Mouse (Mus musculus): ENCODE data around the gene Mapk9. TPM values are rescaled to one million over a fixed set of nuclear protein-coding genes. Genes with fewer than 3 reads are reported as not detected.
A peak's percentile ranks its signal among the peaks of the same experiment; 100 is the strongest.

Gene Mapk9
- total and polyA plus RNA-seq, 2 experiments from 2014 or later = 70.4 to 124 TPM

GRCm38 (mm10) chr11:49837717-49838407 lies 8.7 kb upstream of the Mapk9 start:
- DNase-seq (ENCODE audit: low spot score) (no peak), ATAC-seq (peak; percentile 63; the same call in 1 of the 2 replicates)
- Histone ChIP-seq H3K4me3 (ENCODE audit: low read length) (no peak overlapping the region), H3K9me3 (ENCODE audit: low read length) (no peaks in the 10 kb centered on the region), H3K27me3 (ENCODE audit: insufficient read depth, low read length) (no peaks in the 10 kb centered on the region), H3K9ac (replicated peaks; ENCODE audit: low read length) (no peak overlapping the region), H3K36me3 (ENCODE audit: insufficient read depth, low read length) (no peaks in the 10 kb centered on the region; the same call in 1 of the 2 replicates), H3K4me2 (ENCODE audit: low read depth, low read length) (no peak overlapping the region), H3K4me1 (ENCODE audit: insufficient read depth, low read length) (no peaks in the 10 kb centered on the region), H3K27ac (no peak overlapping the region)
- 29% methylated on average over 13 of the region's 13 CpGs for WGBS
- TF ChIP-seq CTCF (IDR thresholded peaks at IDR 0.05; ENCODE audit: low read depth) = no peak

GRCm38 (mm10) chr11:49840666-49841065 lies 5.9 kb upstream of the Mapk9 start:
- Histone ChIP-seq H3K9ac (replicated peaks; ENCODE audit: low read length) (no peak overlapping the region), H3K4me2 (ENCODE audit: low read depth, low read length) (no peak overlapping the region), H3K9me3 (ENCODE audit: low read length) (no peaks in the 10 kb centered on the region), H3K27me3 (ENCODE audit: insufficient read depth, low read length) (no peaks in the 10 kb centered on the region), H3K27ac (no peak overlapping the region), H3K4me1 (ENCODE audit: insufficient read depth, low read length) (peaks cover 5% of the 10 kb centered on the region; the same call in 1 of the 2 replicates), H3K36me3 (ENCODE audit: insufficient read depth, low read length) (no peaks in the 10 kb centered on the region), H3K4me3 (ENCODE audit: low read length) (no peak overlapping the region)
- no peak for TF ChIP-seq CTCF (IDR thresholded peaks at IDR 0.05; ENCODE audit: low read depth)
- 82% methylated on average over 1 of the region's 1 CpGs for WGBS
- no peak for DNase-seq (ENCODE audit: low spot score)
- no peak for ATAC-seq

GRCm38 (mm10) chr11:49841886-49842285 lies 4.7 kb upstream of the Mapk9 start:
- H3K27me3 ChIP-seq (ENCODE audit: insufficient read depth, low read length) = no peaks in the 10 kb centered on the region
- no peaks in the 10 kb centered on the region for H3K9me3 ChIP-seq (ENCODE audit: low read length)
- DNase-seq (ENCODE audit: low spot score) (no peak), ATAC-seq (no peak)
- H3K36me3 ChIP-seq (ENCODE audit: insufficient read depth, low read length) = no peaks in the 10 kb centered on the region
- H3K4me2 ChIP-seq (ENCODE audit: low read depth, low read length) = no peak overlapping the region
- H3K27ac ChIP-seq = no peak overlapping the region
- H3K9ac ChIP-seq (replicated peaks; ENCODE audit: low read length) = no peak overlapping the region
- H3K4me3 ChIP-seq (ENCODE audit: low read length) = no peak overlapping the region
- 90% methylated on average over 1 of the region's 1 CpGs for WGBS
- no peak for TF ChIP-seq CTCF (IDR thresholded peaks at IDR 0.05; ENCODE audit: low read depth)
- peaks cover 10% of the 10 kb centered on the region; the same call in 1 of the 2 replicates for H3K4me1 ChIP-seq (ENCODE audit: insufficient read depth, low read length)

GRCm38 (mm10) chr11:49842718-49843117 lies 3.8 kb upstream of the Mapk9 start:
- ATAC-seq (no peak), DNase-seq (ENCODE audit: low spot score) (no peak)
- H3K4me1 ChIP-seq (ENCODE audit: insufficient read depth, low read length) = peaks cover 11% of the 10 kb centered on the region; the same call in 1 of the 2 replicates
- H3K4me3 ChIP-seq (ENCODE audit: low read length) = no peak overlapping the region
- H3K27me3 ChIP-seq (ENCODE audit: insufficient read depth, low read length) = no peaks in the 10 kb centered on the region
- WGBS = 68% methylated on average over 3 of the region's 3 CpGs
- no peak overlapping the region for H3K4me2 ChIP-seq (ENCODE audit: low read depth, low read length)
- no peak overlapping the region for H3K9ac ChIP-seq (replicated peaks; ENCODE audit: low read length)
- no peaks in the 10 kb centered on the region for H3K9me3 ChIP-seq (ENCODE audit: low read length)
- no peak overlapping the region for H3K27ac ChIP-seq
- H3K36me3 ChIP-seq (ENCODE audit: insufficient read depth, low read length) = no peaks in the 10 kb centered on the region
- no peak for TF ChIP-seq CTCF (IDR thresholded peaks at IDR 0.05; ENCODE audit: low read depth)

GRCm38 (mm10) chr11:49844311-49844710 lies 2.2 kb upstream of the Mapk9 start:
- no peaks in the 10 kb centered on the region for H3K36me3 ChIP-seq (ENCODE audit: insufficient read depth, low read length)
- ATAC-seq = no peak
- no peak overlapping the region for H3K9ac ChIP-seq (replicated peaks; ENCODE audit: low read length)
- H3K27ac ChIP-seq = no peak overlapping the region
- no peak for TF ChIP-seq CTCF (IDR thresholded peaks at IDR 0.05; ENCODE audit: low read depth)
- H3K27me3 ChIP-seq (ENCODE audit: insufficient read depth, low read length) = no peaks in the 10 kb centered on the region
- no peak overlapping the region for H3K4me3 ChIP-seq (ENCODE audit: low read length)
- H3K4me2 ChIP-seq (ENCODE audit: low read depth, low read length) = no peak overlapping the region
- DNase-seq (ENCODE audit: low spot score) = no peak
- WGBS = 91% methylated on average over 10 of the region's 10 CpGs
- peaks cover 22% of the 10 kb centered on the region for H3K4me1 ChIP-seq (ENCODE audit: insufficient read depth, low read length)
- no peaks in the 10 kb centered on the region for H3K9me3 ChIP-seq (ENCODE audit: low read length)

GRCm38 (mm10) chr11:49844969-49845368 lies 1.6 kb upstream of the Mapk9 start:
- Histone ChIP-seq H3K9me3 (ENCODE audit: low read length) (no peaks in the 10 kb centered on the region), H3K9ac (replicated peaks; ENCODE audit: low read length) (no peak overlapping the region), H3K27me3 (ENCODE audit: insufficient read depth, low read length) (no peaks in the 10 kb centered on the region), H3K4me3 (ENCODE audit: low read length) (no peak overlapping the region), H3K36me3 (ENCODE audit: insufficient read depth, low read length) (no peaks in the 10 kb centered on the region), H3K27ac (no peak overlapping the region), H3K4me1 (ENCODE audit: insufficient read depth, low read length) (peaks cover 22% of the 10 kb centered on the region), H3K4me2 (ENCODE audit: low read depth, low read length) (no peak overlapping the region; the same call in 1 of the 2 replicates)
- 53% methylated on average over 3 of the region's 3 CpGs for WGBS
- TF ChIP-seq CTCF (IDR thresholded peaks at IDR 0.05; ENCODE audit: low read depth) = peak; percentile 79
- ATAC-seq (no peak), DNase-seq (ENCODE audit: low spot score) (peak; percentile 72)

GRCm38 (mm10) chr11:49845958-49846357 lies 593 bp upstream of the Mapk9 start:
- no peak for TF ChIP-seq CTCF (IDR thresholded peaks at IDR 0.05; ENCODE audit: low read depth)
- H3K9ac ChIP-seq (replicated peaks; ENCODE audit: low read length) = peak overlapping the region; percentile 94
- 35% methylated on average over 11 of the region's 11 CpGs for WGBS
- H3K4me1 ChIP-seq (ENCODE audit: insufficient read depth, low read length) = peaks cover 22% of the 10 kb centered on the region
- DNase-seq (ENCODE audit: low spot score) = peak; percentile 4
- peak overlapping the region; percentile 87 for H3K4me3 ChIP-seq (ENCODE audit: low read length)
- peak overlapping the region; percentile 85 for H3K27ac ChIP-seq
- H3K4me2 ChIP-seq (ENCODE audit: low read depth, low read length) = peak overlapping the region; percentile 80
- H3K27me3 ChIP-seq (ENCODE audit: insufficient read depth, low read length) = no peaks in the 10 kb centered on the region
- ATAC-seq = no peak
- no peaks in the 10 kb centered on the region for H3K9me3 ChIP-seq (ENCODE audit: low read length)
- no peaks in the 10 kb centered on the region for H3K36me3 ChIP-seq (ENCODE audit: insufficient read depth, low read length)

Measured in hindbrain, postnatal 0 days (tissue).